Mouse (Mus musculus) kidney, embryonic 16.5 days (tissue): Measurements from ENCODE around the gene Gmfg. TPM values are rescaled to one million over a fixed set of nuclear protein-coding genes. Genes with fewer than 3 reads are reported as not detected.

Experiments
- ATAC-seq: fragments of 200-750 bp; cut with Nextera tagmentation; 2 replicates; pipeline ENCODE4 v1.8.0; 2017; ENCODE audit warnings: moderate TSS enrichment; ENCODE audit not compliant: low FRiP score, low TSS enrichment
- H3K27ac ChIP-seq: fragments of 300-500 bp; sonication (generic); 2 replicates; pipeline ENCODE4 v1.5.1; 2014; ENCODE audit warnings: low read length
- H3K27me3 ChIP-seq: fragments of 300-500 bp; sonication (generic); 2 replicates; pipeline ENCODE4 v1.6.1; 2014; ENCODE audit warnings: low read length, control low read depth, mixed read lengths; ENCODE audit not compliant: insufficient read depth
- H3K36me3 ChIP-seq: fragments of 300-500 bp; sonication (generic); 2 replicates; pipeline ENCODE4 v1.6.1; 2014; ENCODE audit warnings: low read length, control low read depth, mixed read lengths; ENCODE audit not compliant: insufficient read depth
- H3K4me1 ChIP-seq: fragments of 300-500 bp; sonication (generic); 2 replicates; pipeline ENCODE4 v1.6.1; 2014; ENCODE audit warnings: low read length, control low read depth, mixed read lengths; ENCODE audit not compliant: insufficient read depth
- H3K4me2 ChIP-seq: fragments of 300-500 bp; sonication (generic); replicated peaks from 2 replicates; pipeline ENCODE4 v1.6.1; 2014; ENCODE audit warnings: low read depth, low read length
- H3K4me3 ChIP-seq: fragments of 300-500 bp; sonication (generic); 2 replicates; pipeline ENCODE4 v1.5.1; 2014; ENCODE audit warnings: mild to moderate bottlenecking, low read length
- H3K9ac ChIP-seq: fragments of 300-500 bp; sonication (generic); replicated peaks from 2 replicates; pipeline ENCODE4 v1.6.1; 2014; ENCODE audit warnings: low read length
- H3K9me3 ChIP-seq: fragments of 300-500 bp; sonication (generic); 2 replicates; pipeline ENCODE4 v1.6.1; 2016; ENCODE audit warnings: low read length, control low read depth
- WGBS: fragments of 180-500 bp; shearing (Covaris S2); extraction: QIAGEN DNeasy Blood & Tissue Kit; methylation state at CpG from one replicate; pipeline ENCODE4 v1.1.7; 2014; 5-methylcytosine and 5-hydroxymethylcytosine counted together
- polyA plus RNA-seq: library from polyadenylated mRNA; unstranded; fragments of >200 nt; fragmentation: Nextera tagmentation; extraction: Ambion mirVana; gene quantifications from 2 replicates; pipeline ENCODE4 v1.2.1, GENCODE M21; 2015

Gene Gmfg
- polyA plus RNA-seq, 1 experiment from 2014 or later, result 15.5 TPM

- peak overlapping the region; percentile 68 for H3K4me3 ChIP-seq
- peak overlapping the region; percentile 73 for H3K4me2 ChIP-seq
- no peaks in the 10 kb centered on the region for H3K9me3 ChIP-seq
- H3K27me3 ChIP-seq, result no peaks in the 10 kb centered on the region
- under 1% methylated on average over 57 of the region's 64 CpGs for WGBS
- peak; percentile 99 for ATAC-seq
- peak overlapping the region; percentile 83 for H3K27ac ChIP-seq
- H3K36me3 ChIP-seq, result no peaks in the 10 kb centered on the region
- peak overlapping the region; percentile 82 for H3K9ac ChIP-seq
- H3K4me1 ChIP-seq, result peaks cover 28% of the 10 kb centered on the region
Measured at GRCm38 (mm10) chr7:28436271-28436904, 859 bp upstream of the Gmfg start.

- ATAC-seq, result no peak
- Histone ChIP-seq H3K27me3 (no peaks in the 10 kb centered on the region), H3K4me3 (no peak overlapping the region), H3K27ac (no peak overlapping the region), H3K4me1 (peaks cover 28% of the 10 kb centered on the region), H3K36me3 (no peaks in the 10 kb centered on the region), H3K9me3 (no peaks in the 10 kb centered on the region), H3K4me2 (no peak overlapping the region), H3K9ac (no peak overlapping the region)
Measured at GRCm38 (mm10) chr7:28437964-28438363, 717 bp downstream of the Gmfg start.

- ATAC-seq, result no peak
- Histone ChIP-seq H3K4me2 (no peak overlapping the region), H3K4me3 (no peak overlapping the region), H3K27ac (no peak overlapping the region), H3K4me1 (peaks cover 22% of the 10 kb centered on the region), H3K9me3 (no peaks in the 10 kb centered on the region), H3K36me3 (no peaks in the 10 kb centered on the region), H3K9ac (no peak overlapping the region), H3K27me3 (no peaks in the 10 kb centered on the region)
- WGBS, result 69% methylated on average over 2 of the region's 2 CpGs
Measured at GRCm38 (mm10) chr7:28438771-28439170, 1.5 kb downstream of the Gmfg start.

GRCm38 (mm10) chr7:28440739-28441138, 3.5 kb downstream of the Gmfg start:
- Histone ChIP-seq H3K27ac (peak overlapping the region; percentile 53; the same call in 1 of the 2 replicates), H3K9me3 (no peaks in the 10 kb centered on the region), H3K36me3 (no peaks in the 10 kb centered on the region), H3K4me2 (no peak overlapping the region), H3K27me3 (0 out of 2 replicates have a peak, but pooled peaks cover 1% of the 10 kb centered on the region), H3K9ac (0 out of 2 replicates have a peak overlapping the region, but pooled peaks have one; percentile 22), H3K4me1 (peaks cover 6% of the 10 kb centered on the region; the same call in 1 of the 2 replicates), H3K4me3 (no peak overlapping the region)
- 56% methylated on average over 2 of the region's 2 CpGs for WGBS
- no peak for ATAC-seq

- WGBS, result 90% methylated on average over 12 of the region's 14 CpGs
- Histone ChIP-seq H3K36me3 (no peaks in the 10 kb centered on the region), H3K4me2 (no peak overlapping the region), H3K9ac (no peak overlapping the region), H3K9me3 (no peaks in the 10 kb centered on the region), H3K27me3 (0 out of 2 replicates have a peak, but pooled peaks cover 4% of the 10 kb centered on the region), H3K27ac (no peak overlapping the region; the same call in 1 of the 2 replicates), H3K4me3 (no peak overlapping the region), H3K4me1 (peaks cover 6% of the 10 kb centered on the region; the same call in 1 of the 2 replicates)
- ATAC-seq, result no peak
Measured at GRCm38 (mm10) chr7:28441776-28442485, 4.7 kb downstream of the Gmfg start.

GRCm38 (mm10) chr7:28442688-28443087, 5.4 kb downstream of the Gmfg start:
- Histone ChIP-seq H3K27ac (0 out of 2 replicates have a peak overlapping the region, but pooled peaks have one; percentile 28), H3K27me3 (0 out of 2 replicates have a peak, but pooled peaks cover 4% of the 10 kb centered on the region), H3K9me3 (no peaks in the 10 kb centered on the region), H3K4me3 (no peak overlapping the region), H3K4me2 (no peak overlapping the region; the same call in 1 of the 2 replicates), H3K9ac (no peak overlapping the region), H3K4me1 (no peaks in the 10 kb centered on the region), H3K36me3 (no peaks in the 10 kb centered on the region)
- ATAC-seq, result no peak
- 39% methylated on average over 4 of the region's 4 CpGs for WGBS

GRCm38 (mm10) chr7:28444344-28444974, 7.2 kb downstream of the Gmfg start:
- no peak for ATAC-seq
- Histone ChIP-seq H3K4me3 (no peak overlapping the region), H3K27me3 (0 out of 2 replicates have a peak, but pooled peaks cover 4% of the 10 kb centered on the region), H3K4me2 (no peak overlapping the region), H3K9me3 (no peaks in the 10 kb centered on the region), H3K27ac (no peak overlapping the region), H3K36me3 (no peaks in the 10 kb centered on the region), H3K9ac (peak overlapping the region; percentile 22; the same call in 1 of the 2 replicates), H3K4me1 (no peaks in the 10 kb centered on the region)
- WGBS, result 86% methylated on average over 13 of the region's 13 CpGs

- H3K36me3 ChIP-seq, result no peaks in the 10 kb centered on the region
- no peak overlapping the region for H3K4me3 ChIP-seq
- no peak overlapping the region for H3K9ac ChIP-seq
- 0 out of 2 replicates have a peak, but pooled peaks cover 4% of the 10 kb centered on the region for H3K27me3 ChIP-seq
- no peaks in the 10 kb centered on the region for H3K4me1 ChIP-seq
- WGBS, result 9% methylated on average over 12 of the region's 12 CpGs
- no peaks in the 10 kb centered on the region for H3K9me3 ChIP-seq
- H3K4me2 ChIP-seq, result no peak overlapping the region
- ATAC-seq, result no peak
- H3K27ac ChIP-seq, result no peak overlapping the region
Measured at GRCm38 (mm10) chr7:28446446-28446845, 9.2 kb downstream of the Gmfg start.

- ATAC-seq, result no peak
- no peak overlapping the region for H3K27ac ChIP-seq
- H3K27me3 ChIP-seq, result 0 out of 2 replicates have a peak, but pooled peaks cover 4% of the 10 kb centered on the region
- no peaks in the 10 kb centered on the region for H3K36me3 ChIP-seq
- no peak overlapping the region for H3K4me3 ChIP-seq
- no peaks in the 10 kb centered on the region for H3K9me3 ChIP-seq
- H3K4me1 ChIP-seq, result 0 out of 2 replicates have a peak, but pooled peaks cover under 1% of the 10 kb centered on the region
- 27% methylated on average over 12 of the region's 12 CpGs for WGBS
- H3K9ac ChIP-seq, result peak overlapping the region; percentile 9; the same call in 1 of the 2 replicates
- H3K4me2 ChIP-seq, result no peak overlapping the region
Measured at GRCm38 (mm10) chr7:28447101-28447830, 10.0 kb downstream of the Gmfg start.
